Mouse (Mus musculus): ENCODE data around the gene Dnajb14.
"Not testable (repeated sequence)": the region's sequence is repeated elsewhere in the genome, so short reads cannot be mapped to it uniquely, and the experiment has no call there.

Dnajb14 gene

GRCm38 (mm10) chr3:137867437-137868093 is at the start of gene Dnajb14:
Gene Dnajb14 (plus strand): TSS chr3:137867675.
- in situ Hi-C loops (cut with MboI, MseI): loop anchor here (5.0 kb wide), 1 partner anchor 280 kb away; no protein-coding TSS in a partner anchor

GRCm38 (mm10) chr3:137818713-137819112 is 48.8 kb upstream of the Dnajb14 start:
- in situ Hi-C loops (cut with MboI, MseI): no loop called here

GRCm38 (mm10) chr3:137820688-137821467 is 46.6 kb upstream of the Dnajb14 start:
- in situ Hi-C loops (cut with MboI, MseI): no loop called here

- in situ Hi-C loops (cut with MboI, MseI): no loop called here
These were observed 44.2 kb upstream of the Dnajb14 start for GRCm38 (mm10) chr3:137823317-137823716.

GRCm38 (mm10) chr3:137827678-137828077 is 39.8 kb upstream of the Dnajb14 start:
- in situ Hi-C loops (cut with MboI, MseI): no loop called here

- in situ Hi-C loops (cut with MboI, MseI): no loop called here
These were observed 36.3 kb upstream of the Dnajb14 start for GRCm38 (mm10) chr3:137831156-137831555.

GRCm38 (mm10) chr3:137833128-137833527 is 34.3 kb upstream of the Dnajb14 start:
- in situ Hi-C loops (cut with MboI, MseI): no loop called here

GRCm38 (mm10) chr3:137833698-137834097 is 33.8 kb upstream of the Dnajb14 start:
- in situ Hi-C loops (cut with MboI, MseI): no loop called here

- in situ Hi-C loops (cut with MboI, MseI): no loop called here
These were observed 30.9 kb upstream of the Dnajb14 start for GRCm38 (mm10) chr3:137836543-137836942.

- in situ Hi-C loops (cut with MboI, MseI): no loop called here
These were observed 29.3 kb upstream of the Dnajb14 start for GRCm38 (mm10) chr3:137838160-137838559.

GRCm38 (mm10) chr3:137842944-137843343 is 24.5 kb upstream of the Dnajb14 start:
- in situ Hi-C loops (cut with MboI, MseI): no loop called here

GRCm38 (mm10) chr3:137844263-137844662 is 23.2 kb upstream of the Dnajb14 start:
- in situ Hi-C loops (cut with MboI, MseI): no loop called here

- in situ Hi-C loops (cut with MboI, MseI): no loop called here
These were observed 20.9 kb upstream of the Dnajb14 start for GRCm38 (mm10) chr3:137846552-137846951.

GRCm38 (mm10) chr3:137848354-137848753 is 19.1 kb upstream of the Dnajb14 start:
- in situ Hi-C loops (cut with MboI, MseI): no loop called here

GRCm38 (mm10) chr3:137849697-137850096 is 17.8 kb upstream of the Dnajb14 start:
- in situ Hi-C loops (cut with MboI, MseI): no loop called here

GRCm38 (mm10) chr3:137851196-137851595 is 16.3 kb upstream of the Dnajb14 start:
- in situ Hi-C loops (cut with MboI, MseI): no loop called here

- in situ Hi-C loops (cut with MboI, MseI): not testable (repeated sequence)
These were observed 14.5 kb upstream of the Dnajb14 start for GRCm38 (mm10) chr3:137853011-137853410.

- in situ Hi-C loops (cut with MboI, MseI): no loop called here
These were observed 12.1 kb upstream of the Dnajb14 start for GRCm38 (mm10) chr3:137855328-137855727.

GRCm38 (mm10) chr3:137856061-137856460 is 11.4 kb upstream of the Dnajb14 start:
- in situ Hi-C loops (cut with MboI, MseI): no loop called here

GRCm38 (mm10) chr3:137860394-137861170 is 6.9 kb upstream of the Dnajb14 start:
- in situ Hi-C loops (cut with MboI, MseI): no loop called here

GRCm38 (mm10) chr3:137861436-137861835 is 6.0 kb upstream of the Dnajb14 start:
- in situ Hi-C loops (cut with MboI, MseI): no loop called here

GRCm38 (mm10) chr3:137862600-137862999 is 4.9 kb upstream of the Dnajb14 start:
- in situ Hi-C loops (cut with MboI, MseI): no loop called here

Data from T-helper 2 cell (primary cell).